Mouse (Mus musculus) right cerebral cortex, adult 18-20 months (tissue): ENCODE results near the gene Gm20878.
"Not testable (repeated sequence)": the region's sequence is repeated elsewhere in the genome, so short reads cannot be mapped to it uniquely, and the experiment has no call there.

Experiments used
- DNase-seq: peaks from one replicate; pipeline ENCODE4 v3.0.0; 2022; ENCODE audit warnings: mixed read lengths

Gm20878 gene

GRCm38 (mm10) chr4:41941272-41941671 lies at the start of gene Gm20878:
Gm20878 (plus strand) TSS chr4:41941572.
- DNase-seq: not testable (repeated sequence)

- DNase-seq: not testable (repeated sequence)
These were observed 38.1 kb upstream of the Gm20878 start, which contains the start of gene Gm21541 for GRCm38 (mm10) chr4:41903310-41903709. Gm21541 (plus strand) TSS chr4:41903610.

- DNase-seq: not testable (repeated sequence)
These were observed 24.4 kb downstream of the Gm20878 start, which contains the start of gene Fam205a4 for GRCm38 (mm10) chr4:41965758-41966157. Fam205a4 (plus strand) TSS chr4:41966058.
